Comparison of ENCODE assay signal across 25 mouse cellular contexts in the genomic region with DNA sequence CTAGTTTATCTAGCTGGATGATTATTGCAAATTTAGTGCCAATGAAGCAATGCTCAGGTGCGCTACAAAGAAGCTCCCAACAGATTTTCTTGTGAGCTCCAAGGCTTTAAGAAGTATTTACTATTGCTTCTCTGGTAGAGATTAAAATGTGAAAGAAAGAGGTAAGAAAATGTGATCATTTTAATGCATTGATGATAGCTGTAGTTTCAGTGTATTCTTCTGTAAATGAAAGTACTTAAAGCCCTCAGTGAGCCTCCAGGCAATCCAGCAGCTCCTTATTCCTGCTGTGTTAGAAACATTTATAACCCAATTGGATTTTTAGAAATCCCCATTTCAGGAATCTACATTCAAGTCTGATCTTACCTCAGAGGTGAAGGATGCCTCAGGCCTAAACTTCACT.
A peak's percentile ranks its signal among the peaks of the same experiment; 100 is the strongest.
DNase-seq lines count a peak whose midpoint lies in the region; ATAC-seq and TF ChIP-seq lines count a peak whose summit lies in the region.
"Had no signal": no experiment of that assay in that cellular context is flagged by ENCODE, and none has a peak within 500 bp of the region (broad histone marks: within the 10 kb centered on the region; RNA-seq: fewer than 3 reads in every experiment).

No protein-coding gene starts in this region.

- peak; percentile 1 for DNase-seq in midbrain, postnatal 0 days (ENCODE audit: low spot score)
- no peak for DNase-seq in midbrain, embryonic 11.5 days (ENCODE audit: low spot score, missing footprints)
- peak; percentile 6 for DNase-seq in ES-E14 (ENCODE audit: low read depth, low spot score)
- DNase-seq in ZHBTc4 (ENCODE audit: low read depth, low spot score), result peak; percentile 15
- peak; percentile 17 for DNase-seq in brain, embryonic 14.5 days (ENCODE audit: low read depth)
- DNase-seq in adrenal gland, postnatal 4 days (ENCODE audit: low spot score in 2 of 2), result no peak
- DNase-seq in spleen, postnatal 10 days (ENCODE audit: low spot score in 2 of 2), result no peak
- DNase-seq: adrenal gland, adult 2 months; adrenal gland, postnatal 10 days; adrenal gland, postnatal 25 days; cerebellum, adult 11 months; cerebellum, adult 18-20 months; cerebellum, adult 8-10 months; cerebellum, adult 9-11 months; cerebellum, postnatal 14 days; cerebellum, postnatal 36 days; embryo, embryonic 11 days had no signal

- H3K27ac ChIP-seq in midbrain, postnatal 0 days (ENCODE audit: low read depth, low read length), result no peak overlapping the region
- no peak overlapping the region for H3K27ac ChIP-seq in midbrain, embryonic 11.5 days (ENCODE audit: low read depth, low read length)
- H3K27ac ChIP-seq in ES-E14 (ENCODE audit: insufficient read depth, low read depth, low read length, poor library complexity, severe bottlenecking), result no peak overlapping the region
- H3K27ac ChIP-seq in hindbrain, embryonic 13.5 days, result no peak overlapping the region
- H3K27ac ChIP-seq: embryonic facial prominence, embryonic 13.5 days; embryonic facial prominence, embryonic 15.5 days; forebrain, embryonic 10.5 days; forebrain, embryonic 12.5 days had no signal

- H3K27me3 ChIP-seq in midbrain, postnatal 0 days (ENCODE audit: insufficient read depth, low read length), result no peaks in the 10 kb centered on the region
- H3K27me3 ChIP-seq in midbrain, embryonic 11.5 days (ENCODE audit: control insufficient read depth, insufficient read depth, low read length), result no peaks in the 10 kb centered on the region
- H3K27me3 ChIP-seq in hindbrain, embryonic 13.5 days, result no peaks in the 10 kb centered on the region
- H3K27me3 ChIP-seq: embryonic facial prominence, embryonic 13.5 days; embryonic facial prominence, embryonic 15.5 days; forebrain, embryonic 12.5 days had no signal

- 65% methylated on average over 1 of the region's 1 CpGs for WGBS in midbrain, postnatal 0 days
- WGBS in midbrain, embryonic 11.5 days, result 98% methylated on average over 1 of the region's 1 CpGs
- 96% methylated on average over 1 of the region's 1 CpGs for WGBS in hindbrain, embryonic 13.5 days

- in situ Hi-C loops in ES-E14 (cut with MboI; ENCODE audit: low sequenced_read_pairs in 2 of 2, unreplicated experiment in 2 of 2), result no loop called here

- no peaks in the 10 kb centered on the region for H3K36me3 ChIP-seq in midbrain, postnatal 0 days (ENCODE audit: insufficient read depth, low read length)
- H3K36me3 ChIP-seq in midbrain, embryonic 11.5 days (ENCODE audit: control insufficient read depth, insufficient read depth, low read length), result no peaks in the 10 kb centered on the region
- no peaks in the 10 kb centered on the region for H3K36me3 ChIP-seq in ES-E14 (ENCODE audit: control insufficient read depth, insufficient read depth, low read length, poor library complexity, severe bottlenecking)
- no peaks in the 10 kb centered on the region for H3K36me3 ChIP-seq in hindbrain, embryonic 13.5 days
- H3K36me3 ChIP-seq: embryonic facial prominence, embryonic 13.5 days; embryonic facial prominence, embryonic 15.5 days; forebrain, embryonic 10.5 days; forebrain, embryonic 12.5 days had no signal

- H3K4me2 ChIP-seq in midbrain, postnatal 0 days (ENCODE audit: low read depth, low read length, poor library complexity, severe bottlenecking), result no peak overlapping the region
- H3K4me2 ChIP-seq in midbrain, embryonic 11.5 days, result no peak overlapping the region
- H3K4me2 ChIP-seq in hindbrain, embryonic 13.5 days, result no peak overlapping the region
- H3K4me2 ChIP-seq: embryonic facial prominence, embryonic 13.5 days; embryonic facial prominence, embryonic 15.5 days; forebrain, embryonic 12.5 days had no signal

- H3K4me3 ChIP-seq in midbrain, postnatal 0 days (ENCODE audit: low read depth, low read length), result no peak overlapping the region
- H3K4me3 ChIP-seq in midbrain, embryonic 11.5 days (ENCODE audit: low read depth, low read length), result no peak overlapping the region
- H3K4me3 ChIP-seq in ES-E14 (ENCODE audit: insufficient read depth in 1 of 2, low read depth in 1 of 2, low read length in 2 of 2, poor library complexity in 1 of 2, severe bottlenecking in 1 of 2), result no peak overlapping the region
- H3K4me3 ChIP-seq in hindbrain, embryonic 13.5 days, result no peak overlapping the region
- H3K4me3 ChIP-seq: embryonic facial prominence, embryonic 13.5 days; embryonic facial prominence, embryonic 15.5 days; erythroblast, embryonic 14.5 days; forebrain, embryonic 10.5 days; forebrain, embryonic 12.5 days had no signal

- H3K9ac ChIP-seq in midbrain, postnatal 0 days (replicated peaks; ENCODE audit: low read length, poor library complexity, severe bottlenecking), result no peak overlapping the region
- no peak overlapping the region for H3K9ac ChIP-seq in midbrain, embryonic 11.5 days (ENCODE audit: low read length)
- no peak overlapping the region for H3K9ac ChIP-seq in ES-E14 (ENCODE audit: insufficient read depth, low read depth, low read length, poor library complexity, severe bottlenecking)
- H3K9ac ChIP-seq in hindbrain, embryonic 13.5 days, result no peak overlapping the region
- H3K9ac ChIP-seq: embryonic facial prominence, embryonic 13.5 days; embryonic facial prominence, embryonic 15.5 days; forebrain, embryonic 12.5 days had no signal

- no peaks in the 10 kb centered on the region for H3K4me1 ChIP-seq in midbrain, postnatal 0 days (ENCODE audit: insufficient read depth, low read length)
- H3K4me1 ChIP-seq in midbrain, embryonic 11.5 days (ENCODE audit: control insufficient read depth, insufficient read depth, low read length), result no peaks in the 10 kb centered on the region
- H3K4me1 ChIP-seq in ES-E14 (ENCODE audit: control insufficient read depth in 2 of 2, insufficient read depth in 2 of 2, low read length in 2 of 2, poor library complexity in 1 of 2), result no peaks in the 10 kb centered on the region
- no peaks in the 10 kb centered on the region for H3K4me1 ChIP-seq in hindbrain, embryonic 13.5 days (replicated peaks)
- H3K4me1 ChIP-seq: embryonic facial prominence, embryonic 13.5 days; embryonic facial prominence, embryonic 15.5 days; forebrain, embryonic 10.5 days; forebrain, embryonic 12.5 days had no signal

- TF ChIP-seq CTCF in midbrain, postnatal 0 days (IDR thresholded peaks at IDR 0.05), result no peak
- no peak for TF ChIP-seq CTCF in brain, embryonic 14.5 days (IDR thresholded peaks at IDR 0.05; ENCODE audit: borderline replicate concordance, extremely low read depth, insufficient read depth, insufficient read length)

- no peaks in the 10 kb centered on the region for H3K9me3 ChIP-seq in midbrain, postnatal 0 days (ENCODE audit: low read length)
- H3K9me3 ChIP-seq in midbrain, embryonic 11.5 days (ENCODE audit: control insufficient read depth, low read length), result no peaks in the 10 kb centered on the region
- no peaks in the 10 kb centered on the region for H3K9me3 ChIP-seq in ES-E14 (ENCODE audit: control insufficient read depth, insufficient read depth, low read depth, low read length)
- no peaks in the 10 kb centered on the region for H3K9me3 ChIP-seq in hindbrain, embryonic 13.5 days
- H3K9me3 ChIP-seq: embryonic facial prominence, embryonic 13.5 days; embryonic facial prominence, embryonic 15.5 days; forebrain, embryonic 10.5 days; forebrain, embryonic 12.5 days had no signal

- ATAC-seq in midbrain, postnatal 0 days (ENCODE audit: low FRiP score), result no peak
- no peak for ATAC-seq in midbrain, embryonic 11.5 days (ENCODE audit: low FRiP score)
- no peak for ATAC-seq in hindbrain, embryonic 13.5 days (ENCODE audit: low FRiP score)
- ATAC-seq: forebrain, embryonic 14.5 days; forebrain, embryonic 16.5 days had no signal

- no peak for TF ChIP-seq POLR2A in brain, embryonic 14.5 days (IDR thresholded peaks at IDR 0.05; ENCODE audit: borderline replicate concordance, extremely low read depth, insufficient read depth, insufficient read length, poor library complexity, severe bottlenecking)

TF ChIP-seq in ES-E14, 5 proteins besides CTCF, POLR2A, EP300 and RAD21:
- TF ChIP-seq HCFC1 (IDR thresholded peaks at IDR 0.05; ENCODE audit: borderline replicate concordance, insufficient read depth, low read length) (no peak), ZNF384 (IDR thresholded peaks at IDR 0.05; ENCODE audit: low read depth, low read length) (no peak), ZC3H11A (IDR thresholded peaks at IDR 0.05; ENCODE audit: borderline replicate concordance, low read depth, low read length) (no peak), CHD2 (IDR thresholded peaks at IDR 0.05; ENCODE audit: low read depth, low read length) (no peak), MAFK (IDR thresholded peaks at IDR 0.05; ENCODE audit: insufficient read depth, low read depth, low read length) (no peak)

Comparison
In these comparisons a context has a peak if more than half of its experiments do, and no peak if none do; other contexts are left out.
1. DNase-seq: peak in midbrain, postnatal 0 days (single experiment), ES-E14 (single experiment), ZHBTc4 (single experiment) and brain, embryonic 14.5 days (single experiment); none in midbrain, embryonic 11.5 days (single experiment), adrenal gland, postnatal 4 days (0 of 2) and spleen, postnatal 10 days (0 of 2).